Mouse (Mus musculus) cerebellum, adult 2 months (tissue): ENCODE data around the gene Cyb5r4.

Experiments
- CTCF ChIP-seq: fragments of 200-500 bp; IDR thresholded peaks from 2 replicates; pipeline ENCODE4 v1.5.1; 2011; ENCODE audit warnings: low read depth, mild to moderate bottlenecking, control low read depth, low read length, moderate library complexity, borderline replicate concordance; ENCODE audit not compliant: insufficient read depth
- POLR2A ChIP-seq: fragments of 200-500 bp; IDR thresholded peaks from 2 replicates; pipeline ENCODE4 v1.6.1; 2011; ENCODE audit warnings: low read length, control low read depth, borderline replicate concordance; ENCODE audit not compliant: insufficient read depth

- TF ChIP-seq CTCF (no peak), POLR2A (no peak)
Measured at GRCm38 (mm10) chr9:87115019-87115418, 93.2 kb downstream of the Cyb5r4 start.
